Mouse (Mus musculus): ENCODE measurements around the gene Hoxd13.

Hoxd13 gene

GRCm38 (mm10) chr2:74694066-74694465 lies 26.0 kb downstream of the Hoxd13 start:
- no peak for DNase-seq (ENCODE audit: low read depth, low spot score)

GRCm38 (mm10) chr2:74695383-74695782 lies 27.3 kb downstream of the Hoxd13 start:
- DNase-seq (ENCODE audit: low read depth, low spot score), result no peak

GRCm38 (mm10) chr2:74695813-74696430 lies 27.8 kb downstream of the Hoxd13 start:
- no peak for DNase-seq (ENCODE audit: low read depth, low spot score)

- DNase-seq (ENCODE audit: low read depth, low spot score), result no peak
Observed at GRCm38 (mm10) chr2:74696442-74697335, 28.6 kb downstream of the Hoxd13 start.

DNA sequence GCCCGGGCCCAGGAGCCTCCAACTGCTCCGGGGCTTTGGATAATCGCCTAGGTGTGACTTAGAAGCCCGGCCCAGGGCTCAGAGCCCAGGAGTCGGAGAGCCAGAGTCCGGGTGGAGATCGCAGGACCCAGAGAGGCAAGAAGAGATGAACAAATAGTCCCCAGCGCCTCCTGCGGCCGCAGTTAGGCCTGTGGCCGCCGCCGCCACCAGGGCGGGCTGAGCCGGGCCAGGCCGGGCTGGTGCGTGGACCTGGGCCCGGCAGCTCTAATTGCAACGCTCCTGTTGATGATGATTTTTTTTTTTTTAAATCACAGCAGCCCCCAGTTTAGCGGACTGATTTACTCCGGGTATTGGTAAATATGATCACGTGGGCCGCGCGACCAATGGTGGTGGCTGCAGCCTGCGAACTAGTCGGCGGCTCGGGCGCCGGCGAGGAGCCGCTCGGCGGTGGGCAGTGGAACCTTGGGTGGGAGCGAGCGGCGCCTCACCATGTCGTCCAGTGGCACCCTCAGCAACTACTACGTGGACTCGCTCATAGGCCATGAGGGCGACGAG lies 29.5 kb downstream of the Hoxd13 start, which contains the start of gene Hoxd9:
Gene Hoxd9, plus strand, starts transcription at position 161 of the 555 bp plus-strand sequence.
- DNase-seq (ENCODE audit: low read depth, low spot score), result no peak

DNA sequence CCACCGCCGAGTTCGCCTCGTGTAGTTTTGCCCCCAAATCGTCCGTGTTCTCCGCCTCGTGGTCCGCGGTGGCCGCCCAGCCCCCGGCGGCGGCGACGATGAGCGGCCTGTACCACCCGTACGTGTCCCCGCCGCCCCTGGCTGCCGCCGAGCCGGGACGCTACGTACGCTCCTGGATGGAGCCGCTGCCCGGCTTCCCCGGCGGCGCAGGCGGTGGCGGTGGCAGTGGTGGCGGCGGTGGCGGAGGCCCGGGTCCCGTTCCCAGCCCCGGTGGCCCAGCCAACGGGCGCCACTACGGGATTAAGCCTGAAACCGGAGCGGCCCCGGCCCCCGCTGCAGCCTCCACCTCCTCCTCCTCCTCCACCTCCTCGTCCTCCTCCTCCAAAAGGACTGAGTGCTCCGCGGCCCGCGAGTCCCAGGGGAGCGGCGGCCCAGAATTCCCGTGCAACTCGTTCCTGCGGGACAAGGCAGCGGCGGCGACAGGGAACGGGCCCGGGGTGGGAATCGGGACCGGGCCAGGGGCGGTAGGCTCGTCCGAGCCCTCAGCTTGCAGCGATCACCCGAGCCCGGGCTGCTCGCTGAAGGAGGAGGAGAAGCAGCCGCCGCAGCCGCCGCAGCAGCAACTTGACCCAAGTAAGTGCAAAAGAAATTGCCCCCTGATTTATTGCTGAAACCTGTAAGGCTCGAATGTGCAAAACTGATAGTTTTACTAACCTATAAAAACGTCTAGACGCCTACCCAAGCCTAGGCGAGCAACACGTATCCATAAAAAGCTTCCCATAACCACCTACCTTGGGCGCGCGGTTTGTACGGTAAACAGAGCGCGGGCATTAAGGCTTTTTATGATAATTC lies 30.3 kb downstream of the Hoxd13 start:
- no peak for DNase-seq (ENCODE audit: low read depth, low spot score)

DNA sequence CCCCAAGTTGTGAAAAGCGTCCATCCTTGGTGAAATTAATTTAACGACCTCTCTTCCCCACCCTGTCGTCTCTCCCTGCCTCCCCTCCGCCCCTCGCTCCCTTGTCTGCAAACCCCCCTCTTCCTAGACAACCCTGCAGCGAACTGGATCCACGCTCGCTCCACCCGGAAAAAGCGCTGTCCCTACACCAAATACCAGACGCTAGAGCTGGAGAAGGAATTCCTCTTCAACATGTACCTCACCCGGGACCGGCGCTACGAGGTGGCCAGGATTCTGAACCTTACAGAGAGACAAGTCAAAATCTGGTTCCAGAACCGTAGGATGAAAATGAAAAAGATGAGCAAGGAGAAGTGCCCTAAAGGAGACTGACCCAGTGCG lies 30.9 kb downstream of the Hoxd13 start:
- no peak for DNase-seq (ENCODE audit: low read depth, low spot score)

DNA sequence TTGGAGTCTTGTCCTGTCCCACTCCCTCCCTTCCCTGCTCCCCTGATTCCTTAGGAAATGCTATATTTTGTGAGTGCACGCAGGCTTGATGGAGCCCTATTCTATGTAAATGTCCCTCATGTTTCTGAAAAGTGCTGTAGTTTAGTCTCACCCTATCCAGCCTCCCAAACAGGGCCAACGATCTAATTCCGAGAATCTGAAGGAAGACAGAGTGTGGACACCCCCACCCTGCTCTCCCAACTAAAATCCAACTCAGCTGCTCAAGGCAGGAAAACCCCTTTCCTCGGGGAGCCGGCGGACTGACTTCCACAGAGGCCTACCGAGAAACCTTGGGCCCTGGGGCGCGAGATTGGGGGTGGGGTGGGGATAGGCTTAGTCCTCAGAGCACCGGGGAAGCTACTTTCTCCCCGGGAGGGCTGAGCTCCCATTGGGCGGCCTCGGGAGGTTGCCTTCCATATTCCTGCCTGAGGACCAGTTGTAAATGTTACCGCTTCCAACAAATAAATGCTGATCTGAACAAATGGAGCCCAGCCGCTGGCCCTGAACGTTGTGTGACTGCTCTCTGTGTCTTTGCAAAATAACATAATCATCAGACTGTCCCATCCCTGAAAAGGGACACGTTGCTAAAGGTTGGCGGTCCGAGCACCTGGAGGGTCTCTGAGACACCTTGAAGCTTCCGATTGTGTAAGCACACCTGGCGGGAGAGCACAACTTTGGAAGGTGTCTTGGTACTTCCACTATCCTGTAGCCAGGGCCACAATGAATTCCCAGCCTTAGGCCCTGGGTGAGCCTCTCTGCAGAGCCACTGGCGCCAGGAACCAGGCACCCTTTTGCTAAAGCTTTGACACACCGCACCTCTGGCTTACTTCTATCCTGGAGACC lies 31.8 kb downstream of the Hoxd13 start:
- no peak for DNase-seq (ENCODE audit: low read depth, low spot score)

GRCm38 (mm10) chr2:74700546-74701112 lies 32.5 kb downstream of the Hoxd13 start:
- no peak for DNase-seq (ENCODE audit: low read depth, low spot score)

GRCm38 (mm10) chr2:74701949-74702819 lies 34.1 kb downstream of the Hoxd13 start:
- DNase-seq (ENCODE audit: low read depth, low spot score), result peak; percentile 64

GRCm38 (mm10) chr2:74702820-74703219 lies 34.7 kb downstream of the Hoxd13 start:
- DNase-seq (ENCODE audit: low read depth, low spot score), result no peak

DNA sequence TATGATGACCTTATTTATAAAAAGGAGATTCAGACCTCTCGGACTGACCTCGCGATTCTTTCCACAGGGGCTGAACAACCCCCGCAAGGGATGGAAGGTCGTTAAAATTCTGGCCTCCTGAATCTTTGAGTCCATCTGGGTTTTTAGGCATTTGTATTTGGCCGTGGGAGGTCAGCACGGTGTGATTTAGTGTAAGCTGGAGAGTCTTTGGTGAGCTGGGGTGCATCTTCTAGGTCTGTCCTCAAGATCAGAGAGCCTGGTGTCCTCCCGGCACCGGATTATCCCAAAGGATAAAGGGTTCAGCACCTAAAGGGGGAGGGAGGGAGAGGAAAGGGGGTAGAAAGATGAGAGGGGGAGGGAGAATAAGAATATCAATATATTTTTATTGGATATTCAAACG lies 35.2 kb downstream of the Hoxd13 start:
- no peak for DNase-seq (ENCODE audit: low read depth, low spot score)

DNA sequence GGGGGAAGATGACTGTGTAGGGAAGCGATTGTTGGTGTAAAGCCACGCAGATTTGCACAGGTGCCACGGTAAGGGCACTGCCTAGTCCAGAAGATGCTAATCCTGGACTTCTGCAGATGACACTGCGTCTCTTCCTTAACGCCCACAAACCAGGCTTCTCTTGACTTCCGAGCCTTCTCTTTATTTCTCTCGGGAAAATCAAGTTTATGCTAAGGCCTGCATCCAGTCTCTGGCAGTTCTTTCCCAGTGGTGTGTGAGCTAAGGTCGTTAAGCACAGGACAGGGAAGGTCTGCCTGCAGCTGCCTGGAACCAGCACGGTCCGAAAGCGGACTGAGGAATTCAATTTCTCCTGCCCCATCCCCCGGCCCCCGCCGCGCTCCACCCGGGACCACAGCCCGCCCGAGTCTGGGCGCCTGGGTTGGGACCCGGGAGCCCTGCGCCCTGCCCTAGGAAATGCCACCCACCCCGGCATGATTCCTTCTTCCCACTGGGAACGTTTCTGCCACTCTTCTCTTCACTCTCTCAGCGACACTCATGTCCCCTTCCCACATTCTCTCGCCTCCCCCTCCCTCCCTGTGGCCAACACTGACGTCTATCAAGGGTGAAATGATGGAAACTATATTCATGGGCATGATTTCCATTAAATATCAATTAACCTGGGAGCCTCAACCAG lies 35.7 kb downstream of the Hoxd13 start:
- DNase-seq (ENCODE audit: low read depth, low spot score), result no peak

GRCm38 (mm10) chr2:74704393-74704998 lies 36.4 kb downstream of the Hoxd13 start, which contains the start of gene Hoxd8:
TSS of gene Hoxd8 (plus strand) at chr2:74704615.
- DNase-seq (ENCODE audit: low read depth, low spot score), result no peak

DNA sequence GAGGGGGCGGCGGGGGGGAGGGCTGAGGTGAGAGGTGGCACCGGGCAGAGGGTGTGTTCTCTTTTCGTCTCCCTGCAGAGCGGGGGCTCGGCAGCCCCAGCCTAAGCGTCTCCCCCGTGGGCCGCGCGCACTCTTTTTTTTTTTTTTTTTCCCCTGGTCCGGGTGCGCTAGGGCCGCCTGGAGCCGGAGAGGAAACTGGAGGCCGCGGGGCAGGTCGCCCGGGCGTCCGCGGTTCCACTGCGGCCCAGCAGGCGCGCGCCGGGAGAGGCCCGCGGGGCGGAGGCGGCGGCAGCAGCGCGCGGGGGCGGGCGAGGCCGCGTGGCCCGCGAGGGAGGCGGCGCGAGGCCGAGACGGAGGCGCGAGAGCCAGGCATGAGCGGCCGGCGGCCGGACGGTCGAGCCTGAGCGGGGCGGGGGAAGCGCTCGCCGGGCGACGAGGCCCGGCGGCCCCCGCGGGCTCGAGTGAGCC lies 36.9 kb downstream of the Hoxd13 start:
- DNase-seq (ENCODE audit: low read depth, low spot score), result no peak

- DNase-seq (ENCODE audit: low read depth, low spot score), result no peak
Observed at GRCm38 (mm10) chr2:74705467-74706089, 37.5 kb downstream of the Hoxd13 start.

DNA sequence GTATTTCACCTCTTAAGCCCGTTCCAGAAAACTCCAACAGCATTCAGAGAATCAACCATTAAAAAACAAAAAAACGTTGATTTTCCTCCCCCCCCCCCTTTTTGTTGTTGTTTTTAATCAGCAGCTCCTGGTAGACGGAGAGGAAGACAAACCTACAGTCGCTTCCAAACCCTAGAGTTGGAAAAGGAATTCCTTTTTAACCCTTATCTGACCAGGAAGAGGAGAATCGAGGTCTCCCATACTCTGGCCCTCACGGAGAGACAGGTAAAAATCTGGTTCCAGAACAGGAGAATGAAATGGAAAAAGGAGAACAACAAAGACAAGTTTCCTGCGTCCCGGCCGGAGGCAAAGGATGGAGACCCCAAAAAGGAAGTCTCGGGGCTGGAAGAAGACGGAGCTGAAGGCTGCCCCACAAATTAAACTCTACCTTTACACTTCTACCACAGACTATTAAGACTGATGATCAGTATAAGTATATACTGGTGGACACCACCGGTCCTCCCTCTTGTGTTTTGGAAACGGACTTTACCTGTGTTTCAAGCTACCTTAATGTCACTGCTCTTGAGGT lies 38.4 kb downstream of the Hoxd13 start:
- DNase-seq (ENCODE audit: low read depth, low spot score), result no peak
